Mouse (Mus musculus) mouse embryonic stem cell (cell line): ENCODE results near the gene Gm17409.

ENCODE experiments used
- in situ Hi-C, 2 experiments: fragments of 300-500 bp; cut with MboI; formaldehyde crosslinking; loops; 1 replicate in 1 of 2; 3 replicates in 1 of 2; pipeline ENCODE4 v1.14.3; 2019 to 2020; ENCODE audit warnings: low sequenced_read_pairs in 2 of 2, low pct_unique_long_range_greater_than_20kb in 1 of 2, mixed read lengths in 1 of 2; ENCODE audit not compliant: unreplicated experiment in 1 of 2

Gm17409 gene

GRCm38 (mm10) chr2:58516000-58516399 lies 46.1 kb downstream of the Gm17409 start:
- in situ Hi-C loops = no loop called here

- in situ Hi-C loops = no loop called here
Measured at GRCm38 (mm10) chr2:58516920-58517319, 47.0 kb downstream of the Gm17409 start.

GRCm38 (mm10) chr2:58518517-58518916 lies 48.6 kb downstream of the Gm17409 start:
- in situ Hi-C loops = no loop called here
